In the genomic region with DNA sequence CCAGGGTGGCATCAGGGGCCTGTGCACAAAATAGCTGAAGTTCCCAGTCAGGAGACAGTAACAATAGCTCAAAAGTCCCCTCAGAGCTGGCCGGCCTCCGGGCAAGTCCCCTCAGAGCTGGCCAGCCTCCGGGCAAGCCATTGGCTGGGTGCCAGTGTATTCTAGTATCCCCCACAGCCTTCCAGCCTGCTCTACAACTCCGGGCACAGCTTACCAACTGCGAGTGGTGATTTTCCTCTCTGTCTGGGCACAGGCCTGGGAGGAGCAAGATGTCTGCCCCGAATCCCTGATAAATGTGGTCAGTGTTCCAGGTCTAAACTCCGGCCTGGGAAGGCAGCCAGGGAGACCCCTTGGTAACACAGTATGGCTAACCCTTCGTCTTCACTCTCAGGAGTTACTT, we compare ENCODE assay signal across 12 mouse cellular contexts. TPM values are rescaled to one million over a fixed set of nuclear protein-coding genes. Genes with fewer than 3 reads are reported as not detected.
DNase-seq lines count a peak whose midpoint lies in the region; ATAC-seq lines count a peak whose summit lies in the region.
"Had no signal": no experiment of that assay in that cellular context is flagged by ENCODE, and none has a peak within 500 bp of the region (broad histone marks: within the 10 kb centered on the region; RNA-seq: fewer than 3 reads in every experiment).

No protein-coding gene starts in this region.

- H3K27ac ChIP-seq in forebrain, embryonic 12.5 days = no peak overlapping the region
- no peak overlapping the region for H3K27ac ChIP-seq in forebrain, embryonic 11.5 days (ENCODE audit: low read depth, low read length)
- H3K27ac ChIP-seq in lung, embryonic 16.5 days (ENCODE audit: low read length) = no peak overlapping the region
- H3K27ac ChIP-seq in hindbrain, embryonic 16.5 days (ENCODE audit: low read depth, low read length) = no peak overlapping the region
- H3K27ac ChIP-seq: layer of hippocampus, adult 2 months; liver, embryonic 14.5 days had no signal

- H3K27me3 ChIP-seq in forebrain, embryonic 12.5 days = no peaks in the 10 kb centered on the region
- no peaks in the 10 kb centered on the region for H3K27me3 ChIP-seq in forebrain, embryonic 11.5 days (ENCODE audit: control insufficient read depth, insufficient read depth, low read length)
- H3K27me3 ChIP-seq in lung, embryonic 16.5 days (ENCODE audit: control insufficient read depth, insufficient read depth, low read depth, low read length) = no peaks in the 10 kb centered on the region
- H3K27me3 ChIP-seq in hindbrain, embryonic 16.5 days (replicated peaks; ENCODE audit: control insufficient read depth, insufficient read depth, low read length) = no peaks in the 10 kb centered on the region

- intact Hi-C loops in gastrocnemius, postnatal 14 days (cut with DNase I; ENCODE audit: low total_unique reads) = no loop called here

- no peak overlapping the region for H3K9ac ChIP-seq in forebrain, embryonic 12.5 days
- no peak overlapping the region for H3K9ac ChIP-seq in forebrain, embryonic 11.5 days (ENCODE audit: low read length)
- H3K9ac ChIP-seq in lung, embryonic 16.5 days (ENCODE audit: low read length) = no peak overlapping the region
- H3K9ac ChIP-seq in hindbrain, embryonic 16.5 days (ENCODE audit: low read depth, low read length) = no peak overlapping the region
- H3K9ac ChIP-seq: liver, embryonic 14.5 days had no signal

- 0 out of 2 replicates have a peak, but pooled peaks have one; percentile 30 for ATAC-seq in forebrain, embryonic 12.5 days (ENCODE audit: low FRiP score)
- ATAC-seq in forebrain, embryonic 11.5 days (replicated peaks; ENCODE audit: low FRiP score) = no peak
- peak; percentile 51; the same call in 1 of the 2 replicates for ATAC-seq in lung, embryonic 16.5 days (ENCODE audit: low read depth)
- peak; percentile 95 for ATAC-seq in hindbrain, embryonic 16.5 days
- ATAC-seq: CD4-positive, CD25-positive, alpha-beta regulatory T cell, adult 4 months had no signal

- DNase-seq in forebrain, embryonic 11.5 days (ENCODE audit: low spot score) = no peak
- no peak for DNase-seq in lung, postnatal 14 days
- peak; percentile 54 for DNase-seq in gastrocnemius, postnatal 14 days
- DNase-seq in urinary bladder, adult 18-20 months (ENCODE audit: low spot score in 2 of 2) = no peak
- no peak for DNase-seq in kidney, adult 18-20 months
- DNase-seq: cerebellum, adult 11-12 months had no signal

- H3K9me3 ChIP-seq in forebrain, embryonic 12.5 days = no peaks in the 10 kb centered on the region
- H3K9me3 ChIP-seq in forebrain, embryonic 11.5 days (ENCODE audit: control insufficient read depth, low read length) = no peaks in the 10 kb centered on the region
- no peaks in the 10 kb centered on the region for H3K9me3 ChIP-seq in lung, embryonic 16.5 days (ENCODE audit: control insufficient read depth, low read length)
- no peaks in the 10 kb centered on the region for H3K9me3 ChIP-seq in hindbrain, embryonic 16.5 days (ENCODE audit: control insufficient read depth, low read length)

- H3K4me3 ChIP-seq in forebrain, embryonic 12.5 days (replicated peaks) = no peak overlapping the region
- no peak overlapping the region for H3K4me3 ChIP-seq in forebrain, embryonic 11.5 days (ENCODE audit: low read depth, low read length)
- no peak overlapping the region for H3K4me3 ChIP-seq in lung, embryonic 16.5 days (ENCODE audit: low read length)
- no peak overlapping the region for H3K4me3 ChIP-seq in hindbrain, embryonic 16.5 days (ENCODE audit: low read length)
- H3K4me3 ChIP-seq: layer of hippocampus, adult 2 months had no signal

- WGBS in forebrain, embryonic 12.5 days = 77% methylated on average over 8 of the region's 8 CpGs
- WGBS in forebrain, embryonic 11.5 days = 89% methylated on average over 8 of the region's 8 CpGs
- 37% methylated on average over 8 of the region's 8 CpGs for WGBS in lung, embryonic 16.5 days
- WGBS in hindbrain, embryonic 16.5 days = 42% methylated on average over 8 of the region's 8 CpGs

- H3K4me2 ChIP-seq in forebrain, embryonic 12.5 days = no peak overlapping the region
- H3K4me2 ChIP-seq in forebrain, embryonic 11.5 days (ENCODE audit: low read depth, low read length, severe bottlenecking) = no peak overlapping the region
- H3K4me2 ChIP-seq in lung, embryonic 16.5 days (ENCODE audit: low read depth, low read length) = no peak overlapping the region
- H3K4me2 ChIP-seq in hindbrain, embryonic 16.5 days (ENCODE audit: low read length) = no peak overlapping the region

- H3K4me1 ChIP-seq in forebrain, embryonic 12.5 days = peaks cover 6% of the 10 kb centered on the region; the same call in 1 of the 2 replicates
- H3K4me1 ChIP-seq in forebrain, embryonic 11.5 days (replicated peaks; ENCODE audit: control insufficient read depth, insufficient read depth, low read length) = no peaks in the 10 kb centered on the region; the same call in 1 of the 2 replicates
- H3K4me1 ChIP-seq in lung, embryonic 16.5 days (replicated peaks; ENCODE audit: control insufficient read depth, insufficient read depth, low read length) = peaks cover 4% of the 10 kb centered on the region
- H3K4me1 ChIP-seq in hindbrain, embryonic 16.5 days (ENCODE audit: control insufficient read depth, insufficient read depth, low read depth, low read length) = no peaks in the 10 kb centered on the region

- H3K36me3 ChIP-seq in forebrain, embryonic 12.5 days (replicated peaks) = no peaks in the 10 kb centered on the region
- no peaks in the 10 kb centered on the region for H3K36me3 ChIP-seq in forebrain, embryonic 11.5 days (ENCODE audit: control insufficient read depth, insufficient read depth, low read length)
- H3K36me3 ChIP-seq in lung, embryonic 16.5 days (ENCODE audit: control insufficient read depth, insufficient read depth, low read length) = no peaks in the 10 kb centered on the region
- H3K36me3 ChIP-seq in hindbrain, embryonic 16.5 days (ENCODE audit: control insufficient read depth, insufficient read depth, low read length) = no peaks in the 10 kb centered on the region

RNA-seq across cellular contexts. Expression of gene Gm5105, which starts 8.0 kb away (rescaled TPM):
- polyA plus RNA-seq in forebrain, embryonic 12.5 days (2016; fragmentation: Nextera tagmentation; extraction: Ambion mirVana) = not detected in 2 replicates
- polyA plus RNA-seq in forebrain, embryonic 11.5 days (2014; fragmentation: Nextera tagmentation; extraction: Ambion mirVana) = not detected in 2 replicates
- polyA plus RNA-seq in lung, embryonic 16.5 days (2015; fragmentation: Nextera tagmentation; extraction: Ambion mirVana) = 0.11 TPM in 1 of 2 replicates, not detected in the other
- 1 to 10 TPM; 1.4 to 1.6 TPM for total RNA-seq in gastrocnemius, postnatal 14 days (2021)
- polyA plus RNA-seq in hindbrain, embryonic 16.5 days (2015; fragmentation: Nextera tagmentation; extraction: Ambion mirVana) = 0.10 and 0.20 TPM in 2 replicates
- polyA plus RNA-seq: CD4-positive, CD25-positive, alpha-beta regulatory T cell, adult 4 months; liver, embryonic 14.5 days had no signal

RNA-seq across cellular contexts. Expression of gene 1110002E22Rik, which starts 10.4 kb away (rescaled TPM):
- polyA plus RNA-seq in forebrain, embryonic 12.5 days (2016; fragmentation: Nextera tagmentation; extraction: Ambion mirVana) = 0.03 and 0.08 TPM in 2 replicates
- 0.09 TPM in 1 of 2 replicates, not detected in the other for polyA plus RNA-seq in forebrain, embryonic 11.5 days (2014; fragmentation: Nextera tagmentation; extraction: Ambion mirVana)
- polyA plus RNA-seq in lung, embryonic 16.5 days (2015; fragmentation: Nextera tagmentation; extraction: Ambion mirVana) = 0.65 and 0.88 TPM in 2 replicates
- total RNA-seq in gastrocnemius, postnatal 14 days (2021) = 100 to 1,000 TPM; 105 to 170 TPM
- polyA plus RNA-seq in hindbrain, embryonic 16.5 days (2015; fragmentation: Nextera tagmentation; extraction: Ambion mirVana) = 0.06 and 0.40 TPM in 2 replicates
- polyA plus RNA-seq: CD4-positive, CD25-positive, alpha-beta regulatory T cell, adult 4 months had no signal
